Mouse (Mus musculus) olfactory bulb, adult 2 months (tissue): ENCODE results near the gene Tap1.

Source experiments
- CTCF ChIP-seq: fragments of 200-500 bp; IDR thresholded peaks from 2 replicates; pipeline ENCODE4 v1.5.1; 2012; ENCODE audit warnings: low read depth, mild to moderate bottlenecking, low read length, moderate library complexity; ENCODE audit not compliant: insufficient read depth
- POLR2A ChIP-seq: fragments of 200-500 bp; IDR thresholded peaks from 2 replicates; pipeline ENCODE4 v1.6.1; 2012; ENCODE audit warnings: mild to moderate bottlenecking, low read depth, low read length, moderate library complexity; ENCODE audit not compliant: insufficient read depth

DNA sequence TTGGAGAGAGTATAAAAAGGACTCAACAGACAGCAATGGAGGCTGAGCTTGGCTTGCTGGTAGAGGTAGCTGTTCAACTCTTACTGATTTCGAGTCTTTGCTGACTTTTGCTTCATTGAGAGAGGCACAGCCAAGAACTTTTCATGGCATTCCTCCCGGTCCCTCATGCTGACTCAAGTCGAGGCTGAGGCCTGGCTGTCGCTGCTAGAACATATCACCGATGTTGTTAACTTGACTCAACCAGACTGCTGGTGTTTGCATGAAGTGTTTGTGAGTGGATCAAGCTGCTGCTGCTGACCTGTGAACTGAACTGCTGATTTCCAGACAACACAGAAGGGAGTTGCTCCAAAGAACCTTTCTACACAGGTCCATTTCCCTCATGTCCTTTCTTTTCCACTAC, 49.3 kb downstream of the Tap1 start:
- no peak for TF ChIP-seq CTCF
- no peak for TF ChIP-seq POLR2A
